Mouse (Mus musculus): Measurements from ENCODE around the gene Knl1. TPM values are rescaled to one million over a fixed set of nuclear protein-coding genes. Genes with fewer than 3 reads are reported as not detected.

Gene Knl1
- polyA plus RNA-seq, 1 experiment from 2014 or later = 1.2 TPM

Other genes starting within 250 kb of the Knl1 start
- gene Knstrn, start 233.1 kb upstream of the Knl1 start, polyA plus RNA-seq (2018) = 1.0 to 14.5 TPM (median 7.1 TPM) in 3 replicates
- gene Ivd, start 185.2 kb upstream of the Knl1 start, polyA plus RNA-seq (2018) = 20.1 to 26.7 TPM (median 23.1 TPM) in 3 replicates
- gene Bahd1, start 146.7 kb upstream of the Knl1 start, polyA plus RNA-seq (2018) = 20.7 to 31.5 TPM (median 27.2 TPM) in 3 replicates
- gene Chst14, start 120.6 kb upstream of the Knl1 start, polyA plus RNA-seq (2018) = 17.8 to 32.1 TPM (median 29.0 TPM) in 3 replicates
- 22.4 to 25.3 TPM (median 25.0 TPM) in 3 replicates for gene Ccdc32, start 17.7 kb upstream of the Knl1 start, polyA plus RNA-seq (2018)
- gene Rpusd2, start 12.3 kb upstream of the Knl1 start, polyA plus RNA-seq (2018) = 1.7 to 3.6 TPM (median 2.4 TPM) in 3 replicates
- gene Rad51, start 65.7 kb downstream of the Knl1 start, polyA plus RNA-seq (2018) = 0.33 to 11.7 TPM (median 3.7 TPM) in 3 replicates
- 27.9 to 38.8 TPM (median 30.7 TPM) in 3 replicates for gene Rmdn3, start 109.9 kb downstream of the Knl1 start, polyA plus RNA-seq (2018)
- gene Gchfr, start 120.7 kb downstream of the Knl1 start, polyA plus RNA-seq (2018) = 0.47 TPM in 1 of 3 replicates, not detected in the others
- not detected in 3 replicates for gene Gm14137, start 127.4 kb downstream of the Knl1 start, polyA plus RNA-seq (2018)
- gene Zfyve19, start 161.5 kb downstream of the Knl1 start, polyA plus RNA-seq (2018) = 19.2 to 23.2 TPM (median 20.3 TPM) in 3 replicates
- 14.2 to 28.9 TPM (median 14.3 TPM) in 3 replicates for gene Dnajc17, start 161.7 kb downstream of the Knl1 start, polyA plus RNA-seq (2018)
- gene Ppp1r14d, start 182.8 kb downstream of the Knl1 start, polyA plus RNA-seq (2018) = not detected in 3 replicates
- 0.32 to 0.56 TPM (median 0.54 TPM) in 3 replicates for gene Spint1, start 190.2 kb downstream of the Knl1 start, polyA plus RNA-seq (2018)
- 3.1 to 15.6 TPM (median 13.6 TPM) in 3 replicates for gene Rhov, start 224.2 kb downstream of the Knl1 start, polyA plus RNA-seq (2018)
- 37.4 to 56.2 TPM (median 46.6 TPM) in 3 replicates for gene Vps18, start 241.6 kb downstream of the Knl1 start, polyA plus RNA-seq (2018)